Mouse (Mus musculus) ES-Bruce4 (cell line): ENCODE results near the gene Iqsec2.

Source experiments
- CTCF ChIP-seq: IDR thresholded peaks from one replicate; pipeline ENCODE4 v1.8.1; 2011; ENCODE audit warnings: low read depth, low read length
- POLR2A ChIP-seq: IDR thresholded peaks from one replicate; pipeline ENCODE4 v1.8.1; 2011; ENCODE audit warnings: low read length; ENCODE audit not compliant: insufficient read depth

GRCm38 (mm10) chrX:152218529-152218928, 74.5 kb downstream of the Iqsec2 start:
- TF ChIP-seq POLR2A = no peak
- TF ChIP-seq CTCF = no peak
